Mouse (Mus musculus) heart, adult 2 months (tissue): ENCODE measurements around the gene Sptbn4. TPM values are rescaled to one million over a fixed set of nuclear protein-coding genes. Genes with fewer than 3 reads are reported as not detected.

Experiments
- DNase-seq, 2 experiments: peaks; one replicate each; pipeline ENCODE4 v3.0.0; 2021
- H3K27ac ChIP-seq: fragments of 200-600 bp; 2 replicates; pipeline ENCODE4 v1.8.1; 2022
- H3K27me3 ChIP-seq: fragments of 200-500 bp; 2 replicates; pipeline ENCODE4 v1.6.1; 2012; ENCODE audit warnings: mild to moderate bottlenecking, low read length, inconsistent platforms, mixed read lengths; ENCODE audit not compliant: control insufficient read depth, insufficient read depth
- H3K36me3 ChIP-seq: fragments of 200-500 bp; 2 replicates; pipeline ENCODE4 v1.6.1; 2012; ENCODE audit warnings: low read length, inconsistent platforms; ENCODE audit not compliant: control insufficient read depth, insufficient read depth
- H3K4me1 ChIP-seq: fragments of 200-500 bp; 2 replicates; pipeline ENCODE4 v1.6.1; 2011; ENCODE audit warnings: low read length; ENCODE audit not compliant: control insufficient read depth, insufficient read depth
- H3K4me3 ChIP-seq: fragments of 200-600 bp; 2 replicates; pipeline ENCODE4 v1.8.1; 2022
- H3K79me2 ChIP-seq: fragments of 200-500 bp; replicated peaks from 2 replicates; pipeline ENCODE4 v1.6.1; 2012; ENCODE audit warnings: mild to moderate bottlenecking, inconsistent platforms, low read length, moderate library complexity, mixed read lengths; ENCODE audit not compliant: control insufficient read depth, insufficient read depth
- H3K9ac ChIP-seq: fragments of 200-500 bp; 2 replicates; pipeline ENCODE4 v1.6.1; 2012; ENCODE audit warnings: low read depth, mild to moderate bottlenecking, control low read depth, inconsistent platforms, low read length, mixed read lengths
- CTCF ChIP-seq: fragments of 200-600 bp; IDR thresholded peaks from 2 replicates; pipeline ENCODE4 v1.8.1; 2022; ENCODE audit warnings: antibody characterized with exemption, mild to moderate bottlenecking, moderate library complexity
- EP300 ChIP-seq: fragments of 200-500 bp; IDR thresholded peaks from 2 replicates; pipeline ENCODE4 v1.6.1; 2011; ENCODE audit warnings: low read depth, low read length, control low read depth; ENCODE audit not compliant: insufficient read depth
- POLR2A ChIP-seq: fragments of 200-500 bp; IDR thresholded peaks from 2 replicates; pipeline ENCODE4 v1.6.1; 2011; ENCODE audit warnings: mild to moderate bottlenecking, low read depth, low read length, control low read depth; ENCODE audit not compliant: insufficient read depth
- WGBS: fragments of 180-500 bp; shearing (Covaris S2); methylation state at CpG from one replicate; pipeline ENCODE4 v1.1.7; 2018; 5-methylcytosine and 5-hydroxymethylcytosine counted together
- intact Hi-C: fragments of 180-260 bp; cut with DNase I; formaldehyde crosslinking; loops from one replicate; pipeline ENCODE4 v1.15.1; 2025
- polyA plus RNA-seq: library from polyadenylated mRNA; depleted of rRNA; stranded (reverse); fragments of >200 nt; gene quantifications from 2 replicates; pipeline ENCODE4 v1.2.3, GENCODE M21; 2012
- total RNA-seq, 2 experiments: library from RNA; stranded (reverse); gene quantifications; 2 replicates each; pipeline ENCODE4 v1.2.3; 2021

Gene Sptbn4
- total and polyA plus RNA-seq, 3 experiments: 0.18 to 0.23 (median 0.20) TPM

DNA sequence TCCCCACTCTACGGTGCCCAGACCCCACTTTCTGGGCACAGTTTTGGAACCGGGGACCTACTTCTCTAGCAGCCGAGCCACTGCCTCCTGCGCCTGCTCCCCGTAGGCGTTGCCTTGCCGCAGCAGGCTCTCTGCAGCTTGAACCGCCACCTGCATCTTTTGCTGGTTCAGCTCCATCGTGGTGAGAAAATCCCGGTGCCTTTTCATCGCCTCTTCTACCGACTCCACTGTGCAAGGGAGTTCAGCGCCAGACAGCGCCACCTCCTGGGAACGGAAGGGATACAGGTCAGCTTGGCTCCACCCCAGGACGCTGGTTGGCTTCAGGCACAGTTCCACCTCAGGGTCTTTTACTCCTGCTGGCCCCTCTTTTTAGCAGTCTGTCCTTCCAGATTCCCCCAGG is 44.8 kb downstream of the Sptbn4 start:
- intact Hi-C loops: no loop called here
- Histone ChIP-seq H3K9ac (no peak overlapping the region), H3K4me1 (no peaks in the 10 kb centered on the region), H3K4me3 (no peak overlapping the region), H3K27me3 (peaks cover 9% of the 10 kb centered on the region; the same call in 1 of the 2 replicates), H3K79me2 (no peaks in the 10 kb centered on the region), H3K27ac (no peak overlapping the region), H3K36me3 (no peaks in the 10 kb centered on the region)
- WGBS: 10% methylated on average over 16 of the region's 16 CpGs
- DNase-seq: peak; percentile 32 to 66
- no peak for TF ChIP-seq EP300
- TF ChIP-seq CTCF: peak; percentile 75

- no peak overlapping the region for H3K4me3 ChIP-seq
- H3K27me3 ChIP-seq: peaks cover 16% of the 10 kb centered on the region
- H3K9ac ChIP-seq: no peak overlapping the region
- intact Hi-C loops: no loop called here
- TF ChIP-seq POLR2A: no peak
- no peak for TF ChIP-seq CTCF
- TF ChIP-seq EP300: no peak
- H3K79me2 ChIP-seq: no peaks in the 10 kb centered on the region
- 59% methylated on average over 7 of the region's 7 CpGs for WGBS
- no peak overlapping the region for H3K27ac ChIP-seq
- H3K4me1 ChIP-seq: no peaks in the 10 kb centered on the region
- DNase-seq: no peak
- no peaks in the 10 kb centered on the region for H3K36me3 ChIP-seq
Measured at GRCm38 (mm10) chr7:27400545-27400944, 46.9 kb downstream of the Sptbn4 start.

DNA sequence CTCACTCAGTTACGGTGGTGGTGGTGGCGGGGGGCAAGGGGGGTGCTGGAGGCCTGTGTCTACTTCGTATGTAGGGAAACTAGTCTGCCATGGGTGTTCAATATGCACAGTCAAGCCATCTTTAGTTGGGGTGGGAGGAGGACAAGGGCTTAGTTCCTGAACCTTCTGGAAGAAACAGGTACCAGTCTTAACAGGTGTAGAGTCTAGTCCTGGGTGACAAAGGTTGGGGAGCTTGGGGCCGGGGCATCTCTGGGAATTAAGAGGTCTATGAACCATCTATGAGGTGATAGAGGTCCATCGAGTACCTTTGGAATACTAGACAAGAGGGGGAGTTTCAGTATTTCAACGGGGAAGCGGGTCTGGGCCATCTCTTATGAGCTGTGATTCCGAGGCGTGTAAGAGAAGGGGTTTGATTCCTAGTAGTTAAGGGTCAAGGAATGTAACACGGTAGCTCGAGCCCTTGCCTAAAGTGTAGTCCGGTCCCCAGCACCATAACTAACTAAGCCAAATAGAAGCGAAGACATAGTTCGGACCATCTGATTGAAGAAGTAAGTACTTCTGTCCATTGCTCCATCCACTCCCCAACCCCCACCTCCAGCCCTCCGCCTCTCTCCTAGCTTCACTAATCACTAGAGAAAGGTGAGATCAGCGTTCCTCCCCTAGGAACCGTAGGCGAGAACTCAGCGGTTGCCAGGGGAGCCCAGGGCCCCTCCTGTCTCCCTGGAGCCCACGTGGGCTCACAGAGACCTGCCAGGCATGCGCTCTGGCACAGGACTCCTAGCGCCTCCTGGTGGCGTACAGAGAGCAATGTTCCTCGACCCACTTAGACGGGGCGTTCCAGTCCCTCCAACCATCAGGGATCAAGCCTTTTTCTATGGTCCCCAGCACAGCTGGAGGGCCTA is 50.2 kb downstream of the Sptbn4 start:
- peak in 1 of 2 experiments; percentile 15 for DNase-seq
- TF ChIP-seq EP300 (no peak), CTCF (peak; percentile 62)
- intact Hi-C loops: no loop called here
- Histone ChIP-seq H3K27ac (no peak overlapping the region), H3K79me2 (no peaks in the 10 kb centered on the region), H3K4me1 (no peaks in the 10 kb centered on the region), H3K36me3 (no peaks in the 10 kb centered on the region), H3K27me3 (peaks cover 11% of the 10 kb centered on the region), H3K9ac (no peak overlapping the region), H3K4me3 (no peak overlapping the region)
- 15% methylated on average over 26 of the region's 26 CpGs for WGBS

DNA sequence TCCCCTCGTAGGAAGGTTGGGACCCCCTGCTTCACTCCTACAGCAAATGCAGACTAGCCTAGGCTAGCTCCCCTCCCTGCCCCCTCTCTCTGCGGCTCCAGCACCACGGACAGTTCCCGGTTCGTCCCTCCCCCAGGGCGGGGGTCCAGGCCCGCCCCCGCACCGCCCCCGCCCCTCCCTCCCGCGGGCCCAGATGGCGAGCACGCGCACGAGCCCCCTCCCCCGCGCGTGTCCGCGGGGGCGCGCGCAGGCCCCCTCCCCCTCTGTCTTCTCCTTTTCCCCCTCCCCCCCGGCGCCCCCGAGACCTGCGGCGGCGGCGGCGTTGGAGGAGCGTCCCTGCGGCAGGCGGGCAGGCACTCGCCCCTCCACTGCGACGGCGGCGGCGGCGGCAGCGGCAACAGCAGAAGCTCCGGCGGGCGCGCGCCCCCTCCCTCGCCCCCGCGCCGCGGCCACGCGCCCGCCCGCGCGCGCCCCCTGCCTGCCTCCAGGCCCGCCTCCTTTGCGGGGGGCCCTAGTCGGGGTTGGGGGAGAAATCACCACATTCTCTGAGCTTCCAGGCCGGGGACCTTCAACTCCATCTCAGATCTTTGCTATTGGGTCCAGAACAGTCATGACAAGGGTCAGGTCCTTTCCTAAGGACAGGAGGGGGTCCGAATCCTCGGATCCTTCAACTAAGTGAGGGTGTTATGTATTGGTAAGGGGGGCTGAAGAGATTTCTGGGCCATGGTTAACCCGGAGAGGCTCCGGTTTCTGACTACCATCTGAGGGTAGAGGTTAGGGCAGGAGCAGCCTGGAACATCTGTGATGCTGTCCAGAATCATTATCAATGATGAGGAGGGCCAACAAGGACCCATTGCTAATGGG is 51.1 kb downstream of the Sptbn4 start:
- WGBS: 4% methylated on average over 27 of the region's 68 CpGs
- no peak for DNase-seq
- peaks cover 11% of the 10 kb centered on the region for H3K27me3 ChIP-seq

GRCm38 (mm10) chr7:27395521-27396183 is 51.8 kb downstream of the Sptbn4 start:
- no peaks in the 10 kb centered on the region for H3K4me1 ChIP-seq
- H3K36me3 ChIP-seq: no peaks in the 10 kb centered on the region
- H3K4me3 ChIP-seq: no peak overlapping the region
- no peak for TF ChIP-seq CTCF
- TF ChIP-seq POLR2A: no peak
- no peak for TF ChIP-seq EP300
- H3K9ac ChIP-seq: no peak overlapping the region
- 4% methylated on average over 22 of the region's 22 CpGs for WGBS
- H3K79me2 ChIP-seq: no peaks in the 10 kb centered on the region
- DNase-seq: no peak
- no peak overlapping the region for H3K27ac ChIP-seq
- peaks cover 11% of the 10 kb centered on the region for H3K27me3 ChIP-seq
- intact Hi-C loops: no loop called here

More for the DNA sequence above, 51.1 kb downstream of the Sptbn4 start:
- H3K27ac ChIP-seq: no peak overlapping the region
- no peaks in the 10 kb centered on the region for H3K4me1 ChIP-seq
- intact Hi-C loops: no loop called here
- H3K79me2 ChIP-seq: no peaks in the 10 kb centered on the region
- no peaks in the 10 kb centered on the region for H3K36me3 ChIP-seq
- H3K4me3 ChIP-seq: no peak overlapping the region
- H3K9ac ChIP-seq: no peak overlapping the region
- TF ChIP-seq EP300: no peak
- TF ChIP-seq POLR2A: no peak
- TF ChIP-seq CTCF: no peak
